Mouse (Mus musculus): Measurements from ENCODE around the gene Capn2.

The Capn2 gene

DNA sequence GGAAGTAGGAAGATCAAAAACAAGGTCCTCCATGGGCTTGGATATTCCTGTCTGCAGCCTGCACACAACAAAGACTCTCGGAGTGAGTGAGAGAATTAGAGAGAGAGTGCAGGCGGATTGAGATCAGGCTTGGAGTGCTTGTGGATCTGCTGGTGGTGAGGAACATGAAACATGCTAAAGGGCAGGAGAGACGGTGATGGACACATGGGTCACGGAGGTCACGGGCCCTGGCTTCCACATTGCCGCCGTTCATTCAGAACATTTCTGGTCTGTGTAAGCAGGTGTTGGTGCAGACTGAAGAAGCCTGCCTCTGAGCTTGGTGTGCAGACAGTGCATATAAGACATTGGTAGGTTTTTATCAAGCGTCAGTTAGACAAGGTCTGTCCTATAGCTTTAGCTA, 58.0 kb downstream of the Capn2 start:
- no peak for DNase-seq

DNA sequence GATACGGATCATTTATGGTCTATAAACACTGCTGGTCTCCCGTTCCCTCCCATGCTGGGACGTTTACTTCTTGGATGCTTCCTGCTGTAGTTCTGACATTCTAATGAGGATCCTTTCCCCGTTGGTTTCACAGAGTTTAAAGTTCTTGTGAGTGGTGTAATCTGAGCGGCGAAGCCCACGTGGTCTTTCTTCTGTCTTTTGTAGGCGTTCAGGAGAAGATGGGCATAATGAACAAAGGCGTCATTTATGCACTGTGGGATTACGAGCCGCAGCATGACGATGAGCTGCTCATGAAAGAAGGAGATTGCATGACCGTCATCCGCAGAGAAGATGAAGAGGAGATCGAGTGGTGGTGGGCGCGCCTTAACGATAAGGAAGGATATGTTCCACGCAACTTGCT, 58.9 kb downstream of the Capn2 start:
- DNase-seq: no peak

DNA sequence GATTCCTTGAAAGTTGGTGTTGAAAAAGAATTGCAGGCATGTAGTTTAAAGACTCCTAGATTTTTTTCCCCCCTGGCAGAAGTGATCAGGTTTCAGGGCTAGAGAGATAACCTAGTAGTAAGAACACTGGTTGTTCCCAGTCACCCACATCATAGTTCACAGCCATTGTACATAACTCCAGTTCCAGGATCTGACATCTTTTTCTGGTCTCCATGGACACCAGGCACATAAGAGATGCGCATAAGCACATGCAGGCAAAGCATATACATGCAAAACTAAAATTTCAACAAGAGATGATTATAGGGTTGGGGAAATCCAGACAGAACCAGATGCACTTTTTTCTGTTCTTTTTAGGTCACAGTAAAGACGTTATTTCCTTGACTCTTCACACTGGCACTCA, 62.3 kb downstream of the Capn2 start:
- DNase-seq: no peak

DNA sequence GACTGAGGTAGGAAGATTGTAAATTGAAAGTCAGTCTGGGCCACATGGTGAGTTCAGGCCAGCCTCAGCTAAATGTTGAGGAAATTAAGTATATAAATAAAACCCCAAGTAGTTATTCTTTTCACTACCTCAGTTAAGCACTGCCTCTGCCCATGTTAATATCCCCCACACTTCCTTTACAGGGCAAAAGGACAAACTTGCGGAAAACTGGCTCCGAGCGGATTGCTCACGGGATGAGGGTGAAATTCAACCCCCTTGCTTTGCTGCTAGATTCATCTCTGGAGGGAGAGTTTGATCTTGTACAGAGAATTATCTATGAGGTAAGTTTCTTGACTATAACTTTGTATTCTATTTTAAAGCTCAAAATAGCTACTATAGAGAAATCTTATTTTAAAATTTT, 64.9 kb downstream of the Capn2 start:
- peak; percentile 44 to 72 for DNase-seq

DNA sequence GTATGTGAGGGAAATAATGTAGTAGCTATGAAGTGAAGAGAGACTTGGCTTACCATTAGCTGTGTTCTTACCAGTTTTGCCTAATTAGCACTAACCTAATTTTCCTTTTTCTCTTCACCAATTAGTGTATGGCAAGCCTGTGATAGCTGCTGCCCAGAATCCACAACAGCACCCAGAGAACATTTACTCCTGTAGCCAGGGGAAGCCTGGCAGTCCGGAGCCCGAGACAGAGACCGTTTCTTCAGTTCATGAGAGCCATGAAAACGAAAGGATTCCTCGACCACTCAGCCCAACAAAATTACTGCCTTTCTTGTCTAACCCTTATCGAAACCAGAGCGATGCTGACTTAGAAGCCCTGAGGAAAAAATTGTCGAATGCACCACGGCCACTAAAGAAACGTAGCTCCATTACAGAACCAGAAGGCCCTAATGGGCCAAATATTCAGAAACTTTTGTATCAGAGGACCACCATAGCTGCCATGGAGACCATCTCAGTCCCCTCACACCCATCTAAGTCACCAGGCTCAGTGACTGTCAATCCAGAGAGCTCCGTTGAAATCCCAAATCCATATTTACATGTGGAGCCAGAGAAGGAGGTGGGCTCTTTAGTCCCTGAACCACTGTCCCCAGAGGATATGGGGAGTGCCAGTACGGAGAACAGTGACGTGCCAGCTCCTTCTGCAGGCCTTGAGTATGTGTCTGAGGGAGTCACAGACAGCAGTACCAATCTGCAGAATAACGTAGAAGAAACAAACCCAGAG, 69.0 kb downstream of the Capn2 start:
- DNase-seq: no peak

DNA sequence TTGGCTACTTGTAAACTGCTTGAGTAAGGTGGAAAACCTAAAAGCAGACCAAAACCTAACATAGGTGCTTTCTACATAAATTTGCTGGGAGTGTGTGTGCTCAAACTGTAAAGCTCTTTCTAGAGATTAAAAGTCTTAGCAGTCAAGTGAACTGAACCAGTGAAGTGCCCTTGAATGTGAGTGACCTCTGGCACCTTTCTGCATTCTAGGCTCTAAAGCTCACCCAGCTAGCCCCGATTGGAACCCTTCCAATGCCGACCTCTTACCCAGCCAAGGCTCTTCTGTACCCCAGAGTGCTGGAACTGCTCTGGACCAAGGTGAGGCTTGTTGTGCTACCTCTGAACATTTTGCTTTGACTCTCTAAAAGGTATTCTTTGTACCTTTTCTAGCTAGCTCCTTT, 73.3 kb downstream of the Capn2 start:
- DNase-seq: peak; percentile 65 to 83

DNA sequence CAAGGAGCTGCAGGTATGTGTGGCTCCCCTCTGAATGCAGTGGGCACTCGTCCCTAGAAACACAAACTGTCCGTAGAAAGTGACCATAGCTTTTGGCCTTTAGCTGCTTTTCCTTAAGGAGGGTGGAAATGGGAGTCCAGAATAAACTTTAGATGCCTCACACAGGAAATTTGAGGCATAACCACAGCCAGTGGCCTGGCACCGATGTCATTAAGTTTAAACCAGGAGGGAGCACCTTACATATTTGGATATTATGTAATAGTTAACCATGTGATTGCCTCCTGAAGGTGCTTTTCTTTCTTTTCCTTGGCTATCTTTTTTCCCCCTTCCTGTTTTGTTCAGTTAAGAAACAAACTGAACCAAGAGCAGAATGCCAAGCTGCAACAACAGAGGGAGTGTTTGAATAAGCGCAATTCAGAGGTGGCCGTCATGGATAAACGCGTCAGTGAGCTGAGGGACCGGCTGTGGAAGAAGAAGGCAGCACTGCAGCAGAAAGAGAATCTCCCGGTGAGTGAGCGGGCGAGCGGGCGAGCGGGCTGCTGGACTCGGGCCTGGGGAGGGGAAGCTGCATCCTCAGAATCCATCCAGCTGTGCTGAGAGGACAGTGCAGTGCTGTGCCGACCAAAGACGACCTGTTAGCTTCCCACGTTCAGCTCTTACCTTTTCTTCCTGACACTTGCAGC, 75.5 kb downstream of the Capn2 start:
- DNase-seq: peak in 1 of 2 experiments; percentile 44

GRCm38 (mm10) chr1:182439546-182440222, 77.7 kb downstream of the Capn2 start:
- DNase-seq: peak; percentile 93

DNA sequence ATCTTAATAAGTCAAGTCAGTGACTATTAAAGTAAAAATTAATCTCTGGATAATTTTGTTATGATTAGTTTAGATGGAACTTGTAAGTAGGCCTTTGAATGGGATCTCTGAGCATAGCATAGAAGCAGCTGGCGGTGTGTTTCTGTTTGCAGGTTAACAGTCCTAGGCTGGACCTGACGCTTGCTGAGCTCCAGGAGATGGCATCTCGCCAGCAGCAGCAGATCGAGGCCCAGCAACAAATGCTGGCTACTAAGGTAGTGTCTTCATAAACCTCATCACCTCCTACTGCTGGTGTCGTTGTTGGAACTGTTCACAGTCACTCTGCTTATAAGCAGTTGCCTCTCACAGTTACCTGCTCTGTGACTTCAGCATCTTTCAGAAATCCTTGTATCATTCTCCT, 80.7 kb downstream of the Capn2 start:
- DNase-seq: no peak

DNA sequence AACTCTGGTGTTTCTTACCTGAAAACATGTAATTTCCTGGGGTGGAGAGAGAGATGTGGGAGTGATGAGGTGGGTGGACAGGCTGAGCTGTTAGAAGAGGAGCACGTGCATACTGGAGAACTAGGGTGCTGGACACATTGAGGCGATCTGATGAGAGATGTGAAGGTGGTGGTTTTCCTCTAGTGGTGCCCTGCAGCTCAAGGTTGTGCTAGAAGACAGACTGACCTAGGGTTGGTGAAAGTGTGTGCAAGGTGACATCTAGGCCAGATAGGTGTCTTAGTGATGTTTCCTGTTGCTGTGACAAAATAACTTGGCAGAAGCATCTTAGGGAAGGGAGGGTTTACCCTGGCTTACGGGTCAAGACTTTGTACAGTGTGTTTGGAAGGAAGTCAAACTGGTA, 85.3 kb downstream of the Capn2 start:
- DNase-seq: no peak

DNA sequence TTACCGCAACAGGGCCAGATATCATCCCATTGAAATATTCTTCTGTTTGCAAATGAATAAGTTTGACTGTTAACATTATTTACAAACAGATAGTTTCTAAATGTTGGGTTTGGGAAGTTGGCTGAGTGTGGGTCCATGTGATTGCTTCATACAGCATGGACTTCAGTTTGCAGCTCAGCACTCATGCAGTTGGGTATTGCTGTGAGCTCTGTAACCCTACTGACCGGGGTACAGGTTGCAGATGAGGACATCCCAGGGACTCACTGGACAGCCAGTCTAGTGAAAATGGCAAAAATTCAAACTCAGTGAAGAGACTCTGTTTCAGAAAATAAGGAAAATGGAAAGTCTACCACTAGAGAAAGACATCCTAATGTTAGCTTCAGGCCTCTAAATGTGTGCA, 86.7 kb downstream of the Capn2 start:
- DNase-seq: no peak

- peak; percentile 51 to 72 for DNase-seq
These were observed 87.6 kb downstream of the Capn2 start for GRCm38 (mm10) chr1:182429826-182430225.

GRCm38 (mm10) chr1:182427426-182427825, 90.0 kb downstream of the Capn2 start:
- DNase-seq: peak; percentile 64 to 76

GRCm38 (mm10) chr1:182426444-182426843, 91.0 kb downstream of the Capn2 start:
- peak in 1 of 2 experiments; percentile 54 for DNase-seq

GRCm38 (mm10) chr1:182425176-182425575, 92.2 kb downstream of the Capn2 start:
- DNase-seq: no peak

DNA sequence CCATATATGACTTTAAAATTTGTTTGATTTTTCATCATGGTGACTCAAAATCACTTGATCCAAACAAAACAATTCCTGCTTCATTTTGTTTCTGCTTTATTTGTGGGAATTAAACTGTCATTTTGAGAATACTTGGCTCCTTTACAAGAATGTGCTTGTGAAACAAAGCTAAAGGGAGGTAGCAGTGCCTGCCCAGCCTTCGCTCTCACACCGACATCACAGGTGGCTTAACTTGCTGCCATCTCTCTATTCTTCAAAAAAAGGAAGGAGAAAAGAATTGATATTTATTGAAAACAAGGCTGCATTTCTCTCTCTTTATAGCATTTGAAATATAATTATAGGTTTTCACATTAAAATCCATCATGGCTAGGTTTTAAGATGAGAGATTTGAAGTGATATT, 93.1 kb downstream of the Capn2 start:
- DNase-seq: no peak

GRCm38 (mm10) chr1:182419481-182419880, 97.9 kb downstream of the Capn2 start:
- DNase-seq: no peak

Measured in kidney, postnatal 25 days (tissue).